Mouse (Mus musculus): Measurements from ENCODE around the gene Shisa8.
A peak's percentile ranks its signal among the peaks of the same experiment; 100 is the strongest.

The Shisa8 gene

GRCm38 (mm10) chr15:82181131-82181530 lies 31.5 kb downstream of the Shisa8 start:
- no peak for DNase-seq (ENCODE audit: low spot score in 2 of 2)

DNA sequence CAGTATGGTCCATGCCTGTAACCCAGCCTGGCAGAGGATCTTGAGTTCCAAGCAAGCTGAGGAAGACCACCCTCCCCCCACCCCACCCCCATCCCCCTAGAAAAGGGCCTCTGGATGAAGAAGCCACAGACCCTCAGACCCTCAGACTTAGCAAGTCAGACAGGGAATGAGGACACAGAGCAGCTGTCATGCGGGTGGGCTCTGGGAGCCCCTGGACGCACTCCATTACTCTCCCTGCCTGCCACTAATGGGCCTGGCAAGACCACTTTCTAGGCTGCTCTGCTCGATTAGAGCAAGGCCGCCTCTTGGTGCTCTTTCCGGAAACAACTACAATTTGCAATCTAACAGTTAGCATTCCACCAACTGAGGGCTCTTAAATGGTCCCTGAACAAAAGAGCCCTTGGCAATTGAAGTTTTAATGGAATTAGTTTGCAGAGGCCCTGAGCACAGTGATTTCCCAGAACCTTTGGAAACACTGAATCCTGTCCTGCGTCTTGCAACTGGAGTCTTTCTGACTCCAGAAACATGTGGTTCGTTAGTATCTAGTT lies 34.8 kb downstream of the Shisa8 start:
- DNase-seq (ENCODE audit: low spot score in 2 of 2) = no peak

DNA sequence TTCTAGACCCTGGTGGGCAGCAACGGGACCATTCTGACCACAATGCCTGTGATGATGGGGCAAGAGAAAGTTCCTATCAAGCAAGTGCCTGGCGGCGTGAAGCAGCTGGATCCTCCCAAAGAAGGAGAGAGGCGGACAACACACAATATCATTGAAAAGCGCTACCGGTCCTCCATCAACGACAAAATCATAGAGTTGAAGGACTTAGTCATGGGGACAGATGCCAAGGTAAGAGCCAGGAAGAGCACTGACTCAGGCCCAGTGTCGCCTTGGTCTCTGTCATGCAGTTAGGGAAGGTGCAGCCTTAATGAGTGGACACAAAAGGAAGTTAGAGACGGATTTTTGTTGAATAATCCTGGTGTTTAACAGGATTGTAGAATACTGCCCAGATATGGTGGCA lies 37.5 kb downstream of the Shisa8 start:
- no peak for DNase-seq (ENCODE audit: low spot score in 2 of 2)

DNA sequence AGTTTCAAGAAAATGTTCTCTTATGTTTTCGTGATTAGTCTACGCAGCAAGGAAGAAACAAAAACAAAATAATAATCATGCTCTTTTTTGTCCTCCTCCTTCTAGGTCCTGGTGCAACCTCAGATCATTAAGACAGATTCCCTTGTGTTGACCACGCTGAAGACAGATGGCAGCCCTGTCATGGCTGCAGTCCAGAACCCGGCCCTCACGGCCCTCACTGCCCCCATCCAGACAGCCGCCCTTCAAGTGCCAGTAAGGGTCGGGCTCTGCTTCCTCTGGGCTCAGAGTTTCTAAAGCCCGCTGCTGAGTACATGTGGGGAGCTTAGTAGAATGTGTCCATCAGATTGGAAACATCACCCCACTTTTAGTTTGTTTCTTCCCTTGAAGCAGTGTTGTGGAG lies 40.0 kb downstream of the Shisa8 start:
- DNase-seq (ENCODE audit: low spot score in 2 of 2) = no peak

DNA sequence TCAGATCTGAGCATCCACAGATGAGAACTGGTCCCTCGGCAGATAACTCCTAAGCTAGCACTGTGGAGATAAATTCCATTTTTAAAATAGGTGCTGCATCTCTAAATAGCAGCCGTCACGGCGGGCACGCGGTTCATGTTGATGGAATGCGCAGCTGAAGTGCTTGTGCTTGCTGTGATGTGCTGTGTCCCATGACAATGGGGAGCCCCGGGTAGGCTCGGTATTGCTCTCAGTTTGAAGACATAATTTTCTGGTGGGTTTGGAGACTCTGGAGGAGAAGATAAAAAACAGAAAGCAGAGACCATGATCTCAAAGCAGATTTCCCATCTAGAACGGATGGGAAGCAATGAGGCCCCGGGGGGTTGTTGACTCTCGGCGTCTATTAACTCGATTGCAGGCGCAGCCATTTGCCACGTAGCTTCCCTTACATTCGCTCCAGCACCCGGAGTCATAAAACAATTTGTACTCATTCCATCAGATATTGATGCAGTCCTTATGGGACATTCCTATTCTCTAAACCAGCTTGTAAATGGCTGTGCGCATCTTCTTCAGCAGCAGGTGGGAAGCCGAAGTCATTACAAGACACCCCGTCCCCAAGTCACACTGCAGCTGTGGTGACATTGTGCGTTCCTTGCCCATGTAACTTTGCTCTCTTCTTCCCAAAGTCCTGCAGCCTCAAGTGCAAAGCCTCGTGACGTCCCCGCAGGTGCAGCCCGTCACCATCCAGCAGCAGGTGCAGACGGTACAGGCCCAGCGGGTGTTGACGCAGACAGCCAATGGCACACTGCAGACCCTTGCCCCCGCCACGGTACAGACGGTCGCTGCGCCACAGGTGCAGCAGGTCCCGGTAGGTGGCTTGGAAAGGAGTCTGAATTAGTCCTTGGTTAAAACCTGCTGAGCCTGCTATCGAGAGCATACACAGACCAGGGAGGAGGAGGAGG lies 41.9 kb downstream of the Shisa8 start:
- DNase-seq (ENCODE audit: low spot score in 2 of 2) = no peak

DNA sequence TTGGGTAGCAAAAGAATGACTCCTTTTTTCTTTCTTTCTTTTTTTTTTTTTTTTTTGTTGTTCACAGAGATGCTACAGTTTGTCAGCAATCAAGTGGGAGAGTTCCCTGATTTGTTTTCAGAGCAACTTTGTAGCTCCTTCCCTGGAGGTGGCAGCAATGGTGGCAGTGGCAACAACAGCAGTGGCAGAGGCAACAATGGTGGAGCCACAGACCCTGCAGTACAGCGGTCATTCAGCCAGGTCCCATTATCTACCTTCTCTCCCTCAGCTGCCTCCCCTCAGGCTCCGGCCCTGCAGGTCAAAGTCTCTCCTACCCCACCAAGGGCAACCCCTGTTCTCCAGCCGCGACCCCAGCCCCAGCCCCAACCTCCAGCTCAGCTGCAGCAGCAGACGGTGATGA lies 42.9 kb downstream of the Shisa8 start:
- no peak for DNase-seq (ENCODE audit: low spot score in 2 of 2)

- no peak for DNase-seq (ENCODE audit: low spot score in 2 of 2)
These were observed 45.1 kb downstream of the Shisa8 start for GRCm38 (mm10) chr15:82167201-82168168.

GRCm38 (mm10) chr15:82166240-82167100 lies 46.1 kb downstream of the Shisa8 start:
- DNase-seq (ENCODE audit: low spot score in 2 of 2) = no peak

GRCm38 (mm10) chr15:82165332-82166239 lies 47.0 kb downstream of the Shisa8 start:
- peak; percentile 54 to 74 for DNase-seq (ENCODE audit: low spot score in 2 of 2)

DNA sequence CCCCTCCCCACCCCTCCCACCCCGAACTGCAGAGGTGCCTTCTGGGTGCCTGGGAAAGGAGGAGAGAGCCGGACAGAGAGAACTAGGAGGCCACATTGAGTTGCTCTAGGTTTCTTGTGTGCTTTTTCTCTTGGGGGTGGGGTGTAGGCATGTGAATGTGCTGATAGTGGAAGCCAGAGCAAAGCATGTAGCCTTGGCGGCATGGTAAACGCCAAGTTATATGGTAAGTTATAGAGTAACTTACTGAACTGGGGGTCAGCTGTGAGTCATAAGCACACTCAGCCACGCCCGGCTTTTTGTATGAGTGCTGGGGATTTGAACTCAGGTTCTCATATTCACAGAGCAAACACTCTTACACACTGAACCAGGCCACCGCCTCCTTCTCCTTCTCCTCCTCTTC lies 48.1 kb downstream of the Shisa8 start:
- no peak for DNase-seq (ENCODE audit: low spot score in 2 of 2)

DNA sequence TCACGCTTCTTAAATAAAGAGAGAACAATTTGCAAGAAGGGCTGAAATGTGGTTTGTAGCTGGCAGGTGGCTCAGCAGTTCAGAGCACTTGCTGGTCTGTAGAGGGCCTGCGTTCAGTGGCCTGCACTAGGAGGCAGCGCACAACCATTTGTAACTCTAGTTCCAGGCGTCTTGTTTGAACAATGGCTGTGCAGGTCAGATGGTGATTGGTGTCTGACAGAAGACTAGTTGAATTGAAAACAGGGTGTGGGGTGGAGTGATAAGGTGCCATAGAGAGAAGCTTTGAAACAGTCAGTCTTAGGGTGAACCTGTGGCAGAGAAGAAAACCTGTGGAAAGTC lies 48.6 kb downstream of the Shisa8 start:
- no peak for DNase-seq (ENCODE audit: low spot score in 2 of 2)

- DNase-seq (ENCODE audit: low spot score in 2 of 2) = no peak
These were observed 49.1 kb downstream of the Shisa8 start for GRCm38 (mm10) chr15:82163356-82164060.

- DNase-seq (ENCODE audit: low spot score in 2 of 2) = no peak
These were observed 50.5 kb downstream of the Shisa8 start for GRCm38 (mm10) chr15:82161965-82162600.

DNA sequence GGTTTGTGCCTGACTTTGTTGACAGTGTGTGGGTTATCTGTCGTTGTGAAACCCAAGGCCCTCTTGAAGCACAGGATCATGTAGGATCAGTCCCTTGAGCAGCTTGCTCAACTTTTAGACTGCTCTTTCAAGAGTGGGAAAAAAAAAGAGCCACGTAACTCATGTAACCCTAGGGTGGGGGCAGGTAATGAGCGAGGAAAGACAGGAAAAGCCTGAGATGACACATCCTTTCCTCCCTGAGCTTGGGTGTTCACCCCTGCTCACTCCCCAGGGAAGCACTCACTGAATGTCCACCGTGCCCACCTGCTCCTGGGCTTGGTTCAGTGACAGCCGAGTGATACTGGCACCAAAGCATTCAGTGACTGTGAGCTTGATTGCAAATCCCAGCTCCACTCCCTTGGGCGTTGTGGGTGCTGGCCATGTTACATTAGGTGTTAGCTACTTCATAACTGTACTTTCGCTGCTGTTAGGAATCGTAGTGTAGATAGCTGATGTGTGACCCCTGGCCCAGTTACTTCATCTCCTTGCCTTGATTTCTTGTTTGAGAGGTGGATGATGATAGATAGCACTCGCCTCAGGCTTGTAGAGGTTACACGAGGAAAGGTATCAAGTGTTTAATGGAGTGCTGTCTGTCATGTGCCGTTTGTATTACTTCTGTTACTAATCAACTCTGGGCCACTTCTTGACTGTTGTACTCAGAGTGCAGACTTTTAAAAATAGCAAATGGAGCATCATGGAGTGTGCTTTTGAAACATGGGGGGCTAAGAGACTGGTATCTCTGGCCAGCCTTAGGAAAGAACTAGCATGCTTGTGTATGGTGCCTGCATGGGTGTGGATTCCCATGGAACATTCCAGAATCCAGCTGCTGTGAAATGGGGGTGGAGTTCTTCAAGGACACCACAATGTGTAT lies 51.6 kb downstream of the Shisa8 start:
- no peak for DNase-seq (ENCODE audit: low spot score in 2 of 2)

DNA sequence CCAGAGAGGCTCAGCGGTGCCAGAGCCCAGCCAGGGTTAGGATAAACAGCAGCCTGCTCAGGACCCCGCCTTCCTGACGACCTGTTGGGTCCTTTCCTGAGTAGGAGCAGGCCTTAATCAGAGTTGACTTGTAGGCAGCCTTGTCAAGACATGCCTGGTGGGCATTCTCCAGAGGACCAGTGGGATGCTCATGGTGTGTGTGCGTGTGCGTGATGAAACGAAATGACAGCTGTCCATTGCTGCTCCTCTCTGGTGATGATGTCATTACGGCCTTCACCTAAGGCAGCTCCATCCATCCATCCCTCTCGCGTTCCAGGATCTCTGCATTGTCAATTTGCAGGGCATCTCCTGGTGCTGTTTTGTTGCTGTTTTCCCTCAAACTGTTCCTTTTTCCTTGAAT lies 53.1 kb downstream of the Shisa8 start:
- DNase-seq (ENCODE audit: low spot score in 2 of 2) = no peak

DNA sequence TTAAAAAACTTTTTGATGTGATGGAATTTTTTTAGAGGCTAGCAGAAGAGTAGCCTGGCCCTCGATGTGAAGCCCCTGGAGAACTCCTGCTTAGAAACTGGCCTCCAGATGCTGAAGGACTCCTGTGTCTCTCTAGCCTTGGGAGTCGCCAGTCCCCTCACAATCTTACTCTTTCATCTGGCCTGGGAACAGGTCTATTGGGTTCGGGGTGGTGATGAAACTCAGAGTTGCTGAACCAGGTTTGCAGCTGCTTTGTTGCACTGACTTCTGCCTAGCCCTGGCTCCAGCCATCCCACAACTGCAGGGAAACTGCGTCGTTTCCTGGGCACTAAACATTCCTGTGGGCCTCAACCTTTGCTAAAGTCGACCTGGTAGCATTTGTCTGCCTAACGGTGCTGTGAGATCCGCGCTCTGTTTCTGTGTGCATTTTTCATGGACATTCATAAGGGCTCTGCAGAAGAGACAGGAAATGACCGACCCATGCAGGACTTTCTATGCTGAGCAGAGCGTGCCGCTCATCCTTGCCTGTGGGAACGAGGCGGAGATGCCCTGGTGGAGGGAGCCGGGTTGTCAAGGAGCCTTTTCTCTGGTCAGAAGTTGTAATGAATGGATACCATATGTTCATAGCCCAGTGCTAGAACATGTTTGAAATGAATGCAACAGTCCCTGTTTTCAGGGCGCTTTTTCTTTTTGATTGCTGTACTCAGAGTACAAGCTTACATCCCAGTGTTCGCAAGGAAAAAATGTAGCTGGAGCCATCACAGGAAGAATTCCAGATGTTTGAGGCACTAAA lies 54.2 kb downstream of the Shisa8 start:
- DNase-seq (ENCODE audit: low spot score in 2 of 2) = no peak

- DNase-seq (ENCODE audit: low spot score in 2 of 2) = no peak
These were observed 55.7 kb downstream of the Shisa8 start for GRCm38 (mm10) chr15:82156902-82157301.
